Mouse (Mus musculus) kidney, adult 2 months (tissue): ENCODE measurements around the gene Nlk.

Experiments used
- CTCF ChIP-seq: fragments of 200-500 bp; conservative IDR thresholded peaks from 2 replicates; pipeline ENCODE4 v1.5.1; 2011; ENCODE audit warnings: low read depth, mild to moderate bottlenecking, control low read depth, low read length, moderate library complexity, mixed read lengths; ENCODE audit not compliant: insufficient read depth, insufficient read length
- POLR2A ChIP-seq: fragments of 200-500 bp; IDR thresholded peaks from one replicate; pipeline ENCODE4 v1.6.1; 2011; ENCODE audit warnings: low read depth, low read length, control low read depth

- TF ChIP-seq CTCF (no peak), POLR2A (no peak)
Observed at GRCm38 (mm10) chr11:78735168-78735567, 38.0 kb upstream of the Nlk start.
